Mouse (Mus musculus): Measurements from ENCODE around the gene Zfp473.

DNA sequence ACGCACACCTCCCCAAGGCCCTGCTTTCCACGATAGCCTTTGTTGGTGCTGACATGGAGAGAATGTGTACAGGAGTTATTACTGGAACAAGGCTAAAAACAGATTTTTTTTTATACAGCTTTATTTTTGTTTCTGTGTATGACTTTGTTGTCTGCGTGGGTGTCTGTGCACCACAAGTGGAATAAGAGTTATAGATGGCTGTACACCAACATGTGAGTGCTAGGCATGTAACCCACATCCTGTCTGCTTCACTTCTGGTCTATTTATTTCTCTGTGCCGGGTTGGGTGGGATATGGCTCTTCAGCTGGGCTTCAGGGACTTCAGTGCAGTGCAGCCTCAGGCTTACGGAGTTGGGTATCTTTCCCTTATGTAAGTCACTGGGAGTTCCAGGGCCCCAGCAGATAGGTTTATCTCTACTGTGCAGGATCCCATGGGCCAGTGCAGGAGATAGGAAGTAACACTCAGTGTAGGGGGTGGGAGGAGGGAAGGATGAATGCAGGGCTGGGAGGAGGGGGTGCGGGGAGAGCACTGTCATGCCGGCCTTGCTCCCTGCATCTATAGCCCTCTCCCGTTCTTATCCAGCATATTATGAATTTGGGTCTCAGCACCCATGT, 21.8 kb upstream of the Zfp473 start:
- TF ChIP-seq POLR2A (IDR thresholded peaks at IDR 0.05; ENCODE audit: borderline replicate concordance, extremely low read depth, low read depth, low read length) (no peak), CTCF (IDR thresholded peaks at IDR 0.05; ENCODE audit: insufficient read depth, low read length) (no peak)

Measured in lung, adult 2 months (tissue).